Mouse (Mus musculus) hindbrain, embryonic 14.5 days (tissue): ENCODE measurements around the gene Smg6. TPM values are rescaled to one million over a fixed set of nuclear protein-coding genes. Genes with fewer than 3 reads are reported as not detected.

Experiments used
- ATAC-seq: fragments of 200-750 bp; cut with Nextera tagmentation; 2 replicates; pipeline ENCODE4 v1.8.0; 2017; ENCODE audit warnings: moderate number of reproducible peaks, mild to moderate bottlenecking, moderate TSS enrichment, moderate library complexity; ENCODE audit not compliant: low FRiP score
- DNase-seq: peaks from one replicate; pipeline ENCODE4 v3.0.0-alpha.2; 2015; ENCODE audit warnings: low spot score
- H3K27ac ChIP-seq: fragments of 300-500 bp; sonication (generic); 2 replicates; pipeline ENCODE4 v1.5.1; 2014; ENCODE audit warnings: mild to moderate bottlenecking, moderate library complexity
- H3K27me3 ChIP-seq: fragments of 300-500 bp; sonication (generic); 2 replicates; pipeline ENCODE4 v1.6.1; 2014; ENCODE audit warnings: mild to moderate bottlenecking, low read length, mixed read lengths; ENCODE audit not compliant: control insufficient read depth, insufficient read depth
- H3K36me3 ChIP-seq: fragments of 300-500 bp; sonication (generic); replicated peaks from 2 replicates; pipeline ENCODE4 v1.6.1; 2014; ENCODE audit not compliant: control insufficient read depth, insufficient read depth
- H3K4me1 ChIP-seq: fragments of 300-500 bp; sonication (generic); replicated peaks from 2 replicates; pipeline ENCODE4 v1.6.1; 2014; ENCODE audit warnings: antibody characterized with exemption, low read length, mixed read lengths; ENCODE audit not compliant: control insufficient read depth, insufficient read depth
- H3K4me2 ChIP-seq: fragments of 300-500 bp; sonication (generic); replicated peaks from 2 replicates; pipeline ENCODE4 v1.6.1; 2014; ENCODE audit warnings: mild to moderate bottlenecking, moderate library complexity
- H3K4me3 ChIP-seq: fragments of 300-500 bp; sonication (generic); replicated peaks from 2 replicates; pipeline ENCODE4 v1.5.1; 2014; ENCODE audit warnings: mild to moderate bottlenecking, low read length
- H3K9ac ChIP-seq: fragments of 300-500 bp; sonication (generic); 2 replicates; pipeline ENCODE4 v1.6.1; 2014
- H3K9me3 ChIP-seq: fragments of 300-500 bp; sonication (generic); 2 replicates; pipeline ENCODE4 v1.6.1; 2016; ENCODE audit warnings: low read length; ENCODE audit not compliant: control insufficient read depth
- WGBS: fragments of 180-500 bp; shearing (Covaris S2); extraction: QIAGEN DNeasy Blood & Tissue Kit; methylation state at CpG from one replicate; pipeline ENCODE4 v1.1.7; 2014; 5-methylcytosine and 5-hydroxymethylcytosine counted together
- polyA plus RNA-seq: library from polyadenylated mRNA; unstranded; fragments of >200 nt; fragmentation: Nextera tagmentation; extraction: Ambion mirVana; gene quantifications from 2 replicates; pipeline ENCODE4 v1.2.1, GENCODE M21; 2014

The Smg6 gene
- polyA plus RNA-seq, 1 experiment from 2014 or later = 14.0 TPM

- peaks cover 46% of the 10 kb centered on the region for H3K4me1 ChIP-seq
- H3K9me3 ChIP-seq = no peaks in the 10 kb centered on the region
- H3K27me3 ChIP-seq = peaks cover 82% of the 10 kb centered on the region
- 2% methylated on average over 68 of the region's 68 CpGs for WGBS
- H3K9ac ChIP-seq = peak overlapping the region; percentile 51
- peaks cover 24% of the 10 kb centered on the region for H3K36me3 ChIP-seq
- no peak overlapping the region for H3K27ac ChIP-seq
- peak overlapping the region; percentile 93 for H3K4me2 ChIP-seq
- no peak for DNase-seq
- no peak for ATAC-seq
- peak overlapping the region; percentile 50 for H3K4me3 ChIP-seq
Measured at GRCm38 (mm10) chr11:75166861-75167642, 241.4 kb downstream of the Smg6 start.

GRCm38 (mm10) chr11:75167643-75168589 is 242.3 kb downstream of the Smg6 start:
- Histone ChIP-seq H3K4me1 (peaks cover 46% of the 10 kb centered on the region), H3K9me3 (no peaks in the 10 kb centered on the region), H3K27ac (no peak overlapping the region), H3K9ac (peak overlapping the region; percentile 67), H3K27me3 (peaks cover 83% of the 10 kb centered on the region), H3K36me3 (peaks cover 16% of the 10 kb centered on the region), H3K4me3 (peak overlapping the region; percentile 50), H3K4me2 (peak overlapping the region; percentile 93)
- WGBS = 4% methylated on average over 48 of the region's 63 CpGs
- ATAC-seq = no peak
- DNase-seq = no peak

GRCm38 (mm10) chr11:75168590-75169361 is 243.2 kb downstream of the Smg6 start:
- Histone ChIP-seq H3K9ac (peak overlapping the region; percentile 67), H3K4me2 (peak overlapping the region; percentile 93), H3K9me3 (no peaks in the 10 kb centered on the region), H3K27me3 (peaks cover 78% of the 10 kb centered on the region), H3K27ac (no peak overlapping the region), H3K4me3 (peak overlapping the region; percentile 50), H3K4me1 (peaks cover 46% of the 10 kb centered on the region), H3K36me3 (peaks cover 7% of the 10 kb centered on the region; the same call in 1 of the 2 replicates)
- ATAC-seq (no peak), DNase-seq (peak; percentile 86)
- WGBS = under 1% methylated on average over 76 of the region's 83 CpGs

DNA sequence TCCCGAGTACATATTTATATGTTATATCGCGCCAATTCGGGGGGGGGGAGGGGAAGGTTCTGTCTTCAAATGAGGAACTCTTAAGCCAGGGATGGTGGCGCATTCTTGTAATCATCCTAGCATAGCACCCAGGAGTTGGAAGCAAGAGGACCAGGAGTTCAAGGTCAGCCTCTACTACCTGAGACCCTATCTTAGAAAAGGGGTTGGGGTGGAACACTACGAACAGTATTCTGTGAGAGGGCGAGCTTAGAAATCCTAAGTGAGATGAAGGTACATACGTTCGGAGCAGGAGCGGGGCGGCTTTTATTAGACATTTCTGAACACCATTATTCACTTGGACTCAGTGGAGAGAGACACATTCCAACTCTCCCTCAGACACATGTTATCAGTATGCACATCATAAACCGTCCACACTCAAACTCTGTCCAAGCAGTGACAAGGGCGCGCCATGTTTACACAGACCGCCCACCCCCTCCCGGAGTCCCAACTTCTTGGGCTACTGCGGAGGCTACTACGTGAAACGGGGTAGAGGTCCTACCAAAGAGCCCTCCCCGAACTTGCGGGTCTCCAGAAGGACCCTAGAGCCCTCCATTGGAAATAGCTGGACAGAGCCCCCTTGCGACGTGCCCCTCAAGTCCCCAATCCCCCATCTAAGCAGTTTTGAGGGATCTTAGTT is 243.9 kb downstream of the Smg6 start, which contains the start of gene Hic1:
Hic1 (minus strand) TSS at position 115 of the 676 bp plus-strand sequence.
- Histone ChIP-seq H3K36me3 (no peaks in the 10 kb centered on the region), H3K4me3 (peak within 1 kb of the TSS; percentile 50), H3K9me3 (no peaks in the 10 kb centered on the region), H3K4me1 (peaks cover 51% of the 10 kb centered on the region), H3K27ac (0 out of 2 replicates have a peak within 1 kb of the TSS, but pooled peaks have one; percentile 21), H3K27me3 (peaks cover 70% of the 10 kb centered on the region), H3K9ac (peak within 1 kb of the TSS; percentile 67), H3K4me2 (peak within 1 kb of the TSS; percentile 93)
- 5% methylated on average over 23 of the region's 23 CpGs for WGBS
- no peak for ATAC-seq
- DNase-seq = no peak

DNA sequence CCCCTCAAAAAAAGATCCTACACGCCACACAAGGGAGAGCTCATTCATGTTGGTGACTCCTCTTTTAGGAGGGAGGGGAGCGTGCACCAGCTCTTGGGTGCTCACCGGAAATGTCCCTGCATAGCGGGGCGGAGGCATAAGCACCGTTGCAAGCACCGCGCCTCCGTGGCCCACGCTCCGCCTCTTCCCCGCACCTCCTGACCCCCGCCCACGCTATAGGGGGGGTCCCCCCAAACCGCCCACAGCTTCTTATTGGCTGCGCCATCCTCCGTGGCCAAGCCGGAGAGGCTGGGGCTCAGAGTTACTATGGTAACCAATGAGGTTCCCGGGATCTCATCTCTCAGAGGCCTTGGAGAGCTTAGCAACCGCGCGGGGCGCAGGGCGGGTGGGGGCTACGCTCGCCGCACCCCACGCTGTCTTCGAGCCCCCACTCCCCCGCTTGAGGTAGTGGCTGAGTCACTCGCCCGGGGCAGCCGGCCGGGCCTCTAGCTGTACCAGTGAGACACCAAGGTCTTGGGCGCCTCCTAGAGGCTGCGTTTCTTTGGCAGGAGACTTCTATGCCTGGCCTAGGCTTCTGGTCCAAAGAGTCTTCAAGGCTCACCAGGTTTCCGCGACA is 244.6 kb downstream of the Smg6 start:
- Histone ChIP-seq H3K9ac (peak overlapping the region; percentile 38), H3K27me3 (peaks cover 63% of the 10 kb centered on the region), H3K27ac (0 out of 2 replicates have a peak overlapping the region, but pooled peaks have one; percentile 21), H3K4me3 (peak overlapping the region; percentile 50), H3K36me3 (no peaks in the 10 kb centered on the region), H3K9me3 (no peaks in the 10 kb centered on the region), H3K4me2 (peak overlapping the region; percentile 93), H3K4me1 (peaks cover 51% of the 10 kb centered on the region)
- DNase-seq = peak; percentile 90
- WGBS = under 1% methylated on average over 38 of the region's 38 CpGs
- ATAC-seq = peak; percentile 72

DNA sequence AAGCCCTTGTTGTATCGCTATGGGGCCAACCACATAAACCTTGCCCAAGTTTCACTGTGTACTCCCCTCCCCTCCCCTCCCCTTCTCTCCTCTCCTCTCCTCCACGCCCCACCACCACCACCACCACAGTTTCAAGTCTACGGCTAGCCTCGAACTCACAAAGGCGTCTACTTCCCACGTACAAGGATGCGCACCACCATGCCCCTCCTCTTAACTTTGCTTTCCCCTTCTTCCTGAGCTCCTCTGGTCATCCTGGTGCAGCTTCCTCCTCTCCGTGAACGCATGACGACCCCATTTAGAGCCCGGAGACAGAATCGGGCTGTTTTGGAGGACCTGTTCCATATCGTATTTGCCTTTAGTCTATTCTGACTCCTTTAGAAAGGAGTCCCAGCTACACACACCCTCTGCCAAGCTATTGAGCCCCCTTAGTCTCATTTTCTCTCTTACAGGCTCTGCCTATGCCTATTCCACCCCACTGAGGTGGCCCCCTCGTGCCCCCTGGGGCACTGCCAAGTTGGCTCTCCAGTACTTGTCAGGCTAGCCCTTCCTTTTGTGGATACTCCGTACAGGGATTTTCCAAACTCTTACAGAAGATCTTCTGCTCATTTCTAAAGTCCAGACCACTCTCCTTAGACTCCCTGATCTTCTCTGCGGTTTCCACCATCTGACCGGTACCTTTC is 245.7 kb downstream of the Smg6 start:
- H3K9ac ChIP-seq = no peak overlapping the region

GRCm38 (mm10) chr11:75172151-75173094 is 246.8 kb downstream of the Smg6 start:
- Histone ChIP-seq H3K4me3 (peak overlapping the region; percentile 79), H3K9me3 (no peaks in the 10 kb centered on the region), H3K36me3 (peaks cover 11% of the 10 kb centered on the region), H3K4me2 (peak overlapping the region; percentile 91), H3K9ac (peak overlapping the region; percentile 69), H3K27me3 (peaks cover 42% of the 10 kb centered on the region), H3K27ac (peak overlapping the region; percentile 32; the same call in 1 of the 2 replicates), H3K4me1 (peaks cover 32% of the 10 kb centered on the region)
- under 1% methylated on average over 74 of the region's 75 CpGs for WGBS
- DNase-seq = peak; percentile 72
- 0 out of 2 replicates have a peak, but pooled peaks have one; percentile 9 for ATAC-seq

More for the DNA sequence above, 245.7 kb downstream of the Smg6 start:
- Histone ChIP-seq H3K36me3 (0 out of 2 replicates have a peak, but pooled peaks cover under 1% of the 10 kb centered on the region), H3K4me3 (peak overlapping the region; percentile 79), H3K27ac (no peak overlapping the region), H3K4me2 (peak overlapping the region; percentile 91), H3K9me3 (no peaks in the 10 kb centered on the region), H3K4me1 (peaks cover 43% of the 10 kb centered on the region), H3K27me3 (peaks cover 52% of the 10 kb centered on the region)
- WGBS = 5% methylated on average over 17 of the region's 17 CpGs
- DNase-seq (no peak), ATAC-seq (no peak)
